Mouse (Mus musculus): ENCODE measurements around the gene Numbl.

Numbl gene

GRCm38 (mm10) chr7:27288732-27289131 lies 30.5 kb downstream of the Numbl start:
- in situ Hi-C loops (cut with MboI; ENCODE audit: unreplicated experiment in 2 of 2) = loop anchor here (25.0 kb wide), 2 partner anchors 501 to 1526 kb away; partner anchors contain the start of gene Hnrnpul1 (in 2 of the 2)

DNA sequence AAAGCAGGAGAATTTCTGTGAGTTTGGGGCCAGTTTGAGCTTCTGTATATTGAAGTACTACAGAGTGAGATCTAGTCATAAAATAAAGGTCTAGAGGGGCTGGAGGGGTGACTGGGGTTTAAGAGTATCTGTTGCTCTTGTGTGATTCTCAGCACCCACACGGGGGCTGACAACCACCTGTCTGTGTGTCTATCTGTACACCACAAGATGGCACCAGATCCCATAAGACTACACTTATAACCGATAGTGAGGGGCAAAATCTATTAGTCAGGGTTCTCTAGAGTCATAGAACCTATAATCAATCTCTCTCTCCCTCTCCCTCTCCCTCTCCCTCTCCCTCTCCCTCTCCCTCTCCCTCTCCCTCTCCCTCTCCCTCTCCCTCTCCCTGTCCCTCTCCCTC lies 32.3 kb downstream of the Numbl start:
- in situ Hi-C loops (cut with MboI; ENCODE audit: unreplicated experiment in 2 of 2) = loop anchor here (25.0 kb wide), 2 partner anchors 503 to 1528 kb away; partner anchors contain the start of gene Hnrnpul1 (in 2 of the 2)

- in situ Hi-C loops (cut with MboI; ENCODE audit: unreplicated experiment in 2 of 2) = loop anchor here (25.0 kb wide), 2 partner anchors 505 to 1530 kb away; partner anchors contain the start of gene Hnrnpul1 (in 2 of the 2)
Measured at GRCm38 (mm10) chr7:27291795-27292466, 33.7 kb downstream of the Numbl start.

- in situ Hi-C loops (cut with MboI; ENCODE audit: unreplicated experiment in 2 of 2) = loop anchor here (25.0 kb wide), 2 partner anchors 509 to 1534 kb away; partner anchors contain the start of gene Hnrnpul1 (in 2 of the 2)
Measured at GRCm38 (mm10) chr7:27295956-27296355, 37.7 kb downstream of the Numbl start.

GRCm38 (mm10) chr7:27296518-27296917 lies 38.3 kb downstream of the Numbl start:
- in situ Hi-C loops (cut with MboI; ENCODE audit: unreplicated experiment in 2 of 2) = loop anchor here (25.0 kb wide), 2 partner anchors 509 to 1534 kb away; partner anchors contain the start of gene Hnrnpul1 (in 2 of the 2)

DNA sequence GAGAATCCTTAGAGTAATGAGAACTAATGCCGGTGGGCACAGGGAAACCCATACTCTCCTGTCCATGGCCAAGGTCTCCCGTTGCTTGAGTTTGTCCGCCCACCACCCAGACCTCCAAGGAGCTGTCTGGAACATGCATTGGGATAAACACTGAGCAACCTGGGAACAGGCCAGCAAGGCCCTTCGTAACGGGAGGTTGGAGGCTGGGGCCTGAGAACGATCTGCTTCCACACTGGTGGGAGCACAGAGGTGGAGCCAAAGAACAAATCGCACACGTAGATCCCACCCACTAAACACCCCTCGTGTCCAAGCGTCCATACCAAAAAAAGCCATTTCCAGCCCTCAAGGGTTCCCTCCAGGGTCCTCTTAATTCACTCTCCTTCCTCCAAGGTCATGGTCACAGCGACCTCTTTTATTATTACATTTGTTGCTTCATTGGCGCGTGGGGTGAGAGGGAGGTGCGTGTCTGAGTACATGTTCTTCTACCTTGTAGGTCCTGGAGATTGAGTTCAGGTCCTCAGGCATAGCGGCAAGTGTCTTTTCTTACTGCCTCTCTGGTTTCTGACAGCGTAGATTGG lies 39.9 kb downstream of the Numbl start:
- in situ Hi-C loops (cut with MboI; ENCODE audit: unreplicated experiment in 2 of 2) = loop anchor here (25.0 kb wide), 2 partner anchors 511 to 1536 kb away; partner anchors contain the start of gene Hnrnpul1 (in 2 of the 2)

GRCm38 (mm10) chr7:27298816-27299215 lies 40.6 kb downstream of the Numbl start:
- in situ Hi-C loops (cut with MboI; ENCODE audit: unreplicated experiment in 2 of 2) = loop anchor here (25.0 kb wide), 2 partner anchors 512 to 1537 kb away; partner anchors contain the start of gene Hnrnpul1 (in 2 of the 2)

- in situ Hi-C loops (cut with MboI; ENCODE audit: unreplicated experiment in 2 of 2) = loop anchor here in 1 of 2 experiments (10.0 kb wide), 1 partner anchor 526 kb away; no protein-coding TSS in a partner anchor
Measured at GRCm38 (mm10) chr7:27300351-27300750, 42.1 kb downstream of the Numbl start.

- in situ Hi-C loops (cut with MboI; ENCODE audit: unreplicated experiment in 2 of 2) = loop anchor here in 1 of 2 experiments (10.0 kb wide), 1 partner anchor 526 kb away; no protein-coding TSS in a partner anchor
Measured at GRCm38 (mm10) chr7:27300801-27301200, 42.6 kb downstream of the Numbl start.

- in situ Hi-C loops (cut with MboI; ENCODE audit: unreplicated experiment in 2 of 2) = loop anchor here in 1 of 2 experiments (10.0 kb wide), 1 partner anchor 527 kb away; no protein-coding TSS in a partner anchor
Measured at GRCm38 (mm10) chr7:27302172-27302571, 43.9 kb downstream of the Numbl start.

DNA sequence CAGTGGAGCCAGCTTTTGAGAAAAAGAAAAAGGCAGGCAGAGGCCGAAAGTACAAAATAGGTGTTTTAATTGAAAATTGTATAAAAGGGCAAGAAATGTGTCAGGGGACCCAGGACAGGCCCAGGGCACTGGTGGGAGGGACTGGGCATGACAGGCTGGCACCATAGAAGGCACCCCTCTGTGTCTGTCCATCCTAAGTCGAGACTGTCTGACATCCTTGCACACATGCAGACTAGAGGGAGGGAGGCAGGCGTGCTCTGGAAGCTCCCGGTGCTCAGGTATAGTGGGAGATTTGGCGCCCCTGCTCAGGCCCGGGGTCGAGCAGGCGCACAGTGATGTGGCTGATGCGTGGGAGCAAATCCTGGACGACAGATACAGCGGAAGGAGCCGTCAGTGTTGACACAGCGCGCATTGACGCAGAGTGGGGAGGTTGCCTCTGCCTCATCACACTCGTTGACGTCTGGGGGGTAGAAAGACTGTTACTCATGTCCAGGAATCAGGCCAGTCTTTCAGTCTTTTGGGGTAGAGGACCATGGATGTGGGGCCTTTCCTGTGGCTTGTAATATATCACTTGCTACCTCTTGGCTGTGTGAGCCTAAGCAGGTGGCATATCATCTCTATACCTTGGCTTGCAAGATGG lies 47.0 kb downstream of the Numbl start:
- in situ Hi-C loops (cut with MboI; ENCODE audit: unreplicated experiment in 2 of 2) = loop anchor here in 1 of 2 experiments (10.0 kb wide), 1 partner anchor 530 kb away; no protein-coding TSS in a partner anchor

- in situ Hi-C loops (cut with MboI; ENCODE audit: unreplicated experiment in 2 of 2) = loop anchor here in 1 of 2 experiments (10.0 kb wide), 1 partner anchor 532 kb away; no protein-coding TSS in a partner anchor
Measured at GRCm38 (mm10) chr7:27306161-27307160, 48.2 kb downstream of the Numbl start.

DNA sequence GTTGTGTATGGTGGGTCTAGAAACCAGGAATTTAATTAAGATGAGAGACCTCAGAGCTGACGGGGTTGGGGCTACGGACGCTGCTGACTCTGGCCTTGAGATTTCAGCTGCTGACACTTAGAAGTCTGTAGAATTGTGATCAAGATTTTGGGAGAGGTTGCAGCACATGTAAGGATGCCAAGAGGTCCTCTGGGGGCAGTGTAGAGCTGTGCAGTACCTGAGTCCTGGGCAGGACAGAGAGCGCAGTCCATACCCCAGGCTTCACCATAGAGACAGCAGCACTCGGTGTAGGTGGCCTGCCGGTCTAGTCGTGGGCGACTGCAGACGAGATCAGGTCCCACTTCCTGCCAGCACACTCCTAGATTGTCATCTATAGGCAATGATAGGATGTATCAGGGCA lies 49.3 kb downstream of the Numbl start:
- in situ Hi-C loops (cut with MboI; ENCODE audit: unreplicated experiment in 2 of 2) = loop anchor here in 1 of 2 experiments (10.0 kb wide), 1 partner anchor 533 kb away; no protein-coding TSS in a partner anchor

- in situ Hi-C loops (cut with MboI; ENCODE audit: unreplicated experiment in 2 of 2) = loop anchor here in 1 of 2 experiments (10.0 kb wide), 1 partner anchor 534 kb away; no protein-coding TSS in a partner anchor
Measured at GRCm38 (mm10) chr7:27308821-27309549, 50.8 kb downstream of the Numbl start.

DNA sequence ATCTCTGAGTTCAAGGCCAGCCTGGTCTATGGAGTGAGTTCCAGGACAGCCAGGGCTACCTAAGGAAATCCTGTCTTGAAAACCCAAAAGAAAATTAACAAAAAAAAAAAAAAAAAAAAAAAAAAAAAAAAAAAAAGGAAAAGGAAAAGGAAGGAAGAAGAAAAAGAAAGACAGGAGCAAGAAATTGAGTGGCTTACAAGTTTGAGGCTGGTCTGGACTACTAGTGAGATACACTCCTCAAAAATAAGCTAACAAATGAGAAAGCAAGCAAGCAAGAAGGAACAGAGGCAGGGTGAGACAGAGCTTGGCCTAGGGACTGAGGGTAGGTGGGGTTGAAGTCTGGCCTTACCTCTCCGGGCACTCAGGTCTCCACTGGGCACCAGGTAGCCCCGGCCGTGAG lies 51.6 kb downstream of the Numbl start:
- in situ Hi-C loops (cut with MboI; ENCODE audit: unreplicated experiment in 2 of 2) = loop anchor here in 1 of 2 experiments (10.0 kb wide), 1 partner anchor 535 kb away; no protein-coding TSS in a partner anchor

- in situ Hi-C loops (cut with MboI; ENCODE audit: unreplicated experiment in 2 of 2) = no loop called here
Measured at GRCm38 (mm10) chr7:27310306-27310705, 52.1 kb downstream of the Numbl start.

DNA sequence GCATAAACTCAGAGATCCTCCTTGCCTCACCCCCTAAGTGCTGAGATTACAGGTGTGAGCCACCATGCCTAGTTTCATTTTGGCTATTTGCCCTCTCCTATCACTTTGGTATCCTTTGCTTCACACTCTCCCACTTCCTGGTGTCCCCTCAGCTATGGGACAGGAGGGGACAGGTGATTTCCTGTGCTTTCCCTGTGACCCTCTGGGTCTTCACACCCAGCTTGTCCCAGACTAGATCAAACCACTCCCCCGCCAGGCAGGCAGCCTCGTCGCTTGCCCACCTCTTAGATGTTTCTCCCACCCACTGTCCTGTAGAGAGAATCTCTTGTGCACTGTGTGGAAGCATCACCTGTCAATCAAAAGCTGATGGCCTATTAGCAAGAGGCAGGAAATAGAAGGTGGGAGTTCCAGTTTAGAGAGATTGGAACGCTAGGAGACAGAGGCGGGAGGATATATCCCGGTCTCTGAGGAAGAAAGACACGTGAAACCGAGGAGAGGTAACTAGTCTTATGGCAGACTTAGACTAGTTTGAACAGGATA lies 52.8 kb downstream of the Numbl start:
- in situ Hi-C loops (cut with MboI; ENCODE audit: unreplicated experiment in 2 of 2) = no loop called here

- in situ Hi-C loops (cut with MboI; ENCODE audit: unreplicated experiment in 2 of 2) = no loop called here
Measured at GRCm38 (mm10) chr7:27311651-27312284, 53.5 kb downstream of the Numbl start.

All from v-Abl transformed pro-B cells (cell line).